Mouse (Mus musculus) embryonic fibroblast, embryonic 13.5 days (primary cell): Measurements from ENCODE around the gene Ly6g5c. TPM values are rescaled to one million over a fixed set of nuclear protein-coding genes. Genes with fewer than 3 reads are reported as not detected.

Experiments used
- H3K27ac ChIP-seq: 2 replicates; pipeline ENCODE4 v1.5.1; 2012; ENCODE audit warnings: low read length, control low read depth, inconsistent platforms; ENCODE audit not compliant: insufficient read depth
- H3K4me1 ChIP-seq: 2 replicates; pipeline ENCODE4 v1.6.1; 2011; ENCODE audit warnings: low read length; ENCODE audit not compliant: control insufficient read depth, insufficient read depth
- H3K4me3 ChIP-seq: 2 replicates; pipeline ENCODE4 v1.5.1; 2011; ENCODE audit warnings: mild to moderate bottlenecking, control low read depth, low read length; ENCODE audit not compliant: insufficient read depth
- CTCF ChIP-seq: IDR thresholded peaks from 2 replicates; pipeline ENCODE4 v1.5.1; 2011; ENCODE audit warnings: mild to moderate bottlenecking, control low read depth, low read length, moderate library complexity, borderline replicate concordance; ENCODE audit not compliant: insufficient read depth
- POLR2A ChIP-seq: IDR thresholded peaks from 2 replicates; pipeline ENCODE4 v1.6.1; 2011; ENCODE audit warnings: low read depth, mild to moderate bottlenecking, control low read depth, low read length, moderate library complexity
- polyA plus RNA-seq: library from polyadenylated mRNA; stranded (reverse); fragments of >200 nt; gene quantifications from 2 replicates; pipeline ENCODE4 v1.2.4, GENCODE M21; 2011; ENCODE audit warnings: low read depth; ENCODE audit not compliant: missing spikeins, insufficient read length

Ly6g5c gene
- polyA plus RNA-seq, 1 experiment: not detected

- no peak within 1 kb of the TSS for H3K27ac ChIP-seq
- no peak within 1 kb of the TSS for H3K4me3 ChIP-seq
- TF ChIP-seq POLR2A (no peak), CTCF (no peak)
- no peaks in the 10 kb centered on the region for H3K4me1 ChIP-seq
Observed at GRCm38 (mm10) chr17:35064951-35065947, 42.8 kb upstream of the Ly6g5c start, which contains the start of gene Ly6g6c. TSS of gene Ly6g6c (plus strand) at chr17:35065388.

GRCm38 (mm10) chr17:35066084-35066483 lies 42.0 kb upstream of the Ly6g5c start, which contains the start of gene Mpig6b:
TSS of gene Mpig6b (minus strand) at chr17:35066184.
- H3K27ac ChIP-seq: no peak within 1 kb of the TSS
- H3K4me3 ChIP-seq: no peak within 1 kb of the TSS
- TF ChIP-seq POLR2A: no peak
- TF ChIP-seq CTCF: no peak
- no peaks in the 10 kb centered on the region for H3K4me1 ChIP-seq

GRCm38 (mm10) chr17:35068213-35068914 lies 39.7 kb upstream of the Ly6g5c start:
- no peak overlapping the region for H3K27ac ChIP-seq
- no peaks in the 10 kb centered on the region for H3K4me1 ChIP-seq
- H3K4me3 ChIP-seq: no peak overlapping the region
- TF ChIP-seq CTCF (no peak), POLR2A (no peak)

GRCm38 (mm10) chr17:35070556-35071229 lies 37.4 kb upstream of the Ly6g5c start:
- H3K4me1 ChIP-seq: no peaks in the 10 kb centered on the region
- TF ChIP-seq POLR2A (no peak), CTCF (no peak)
- no peak overlapping the region for H3K4me3 ChIP-seq
- H3K27ac ChIP-seq: no peak overlapping the region

GRCm38 (mm10) chr17:35071454-35071853 lies 36.6 kb upstream of the Ly6g5c start:
- TF ChIP-seq CTCF (no peak), POLR2A (no peak)
- Histone ChIP-seq H3K4me3 (no peak overlapping the region), H3K4me1 (no peaks in the 10 kb centered on the region), H3K27ac (no peak overlapping the region)

GRCm38 (mm10) chr17:35074097-35074496 lies 34.0 kb upstream of the Ly6g5c start:
- H3K4me1 ChIP-seq: no peaks in the 10 kb centered on the region
- no peak for TF ChIP-seq POLR2A
- no peak for TF ChIP-seq CTCF
- H3K4me3 ChIP-seq: no peak overlapping the region
- H3K27ac ChIP-seq: no peak overlapping the region

GRCm38 (mm10) chr17:35076507-35077176 lies 31.4 kb upstream of the Ly6g5c start, which contains the start of gene Ly6g6e:
TSS of gene Ly6g6e (plus strand) at chr17:35076902.
- no peak for TF ChIP-seq CTCF
- TF ChIP-seq POLR2A: no peak
- no peak within 1 kb of the TSS for H3K4me3 ChIP-seq
- no peak within 1 kb of the TSS for H3K27ac ChIP-seq
- no peaks in the 10 kb centered on the region for H3K4me1 ChIP-seq

DNA sequence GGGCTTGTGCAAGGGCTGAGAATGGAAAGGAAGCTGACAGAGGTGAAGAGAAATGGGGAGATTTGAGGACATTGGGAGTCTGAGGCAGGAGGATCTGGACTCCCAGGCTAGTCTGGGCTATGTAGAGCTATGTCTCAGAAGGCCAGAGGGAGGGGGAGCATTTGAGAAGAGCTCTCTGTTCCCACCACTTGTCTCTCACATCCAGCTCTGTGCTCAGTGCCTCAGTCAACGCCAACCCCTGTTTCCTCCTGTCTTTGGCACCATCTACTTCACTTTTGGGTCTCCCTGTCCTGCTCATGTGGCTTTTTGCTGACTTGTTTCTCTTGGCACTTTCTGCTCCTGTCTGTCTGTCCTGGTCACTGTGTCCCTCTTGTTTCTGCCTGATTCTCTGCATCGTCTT lies 30.8 kb upstream of the Ly6g5c start:
- Histone ChIP-seq H3K4me3 (no peak overlapping the region), H3K4me1 (no peaks in the 10 kb centered on the region), H3K27ac (no peak overlapping the region)
- TF ChIP-seq POLR2A: no peak
- no peak for TF ChIP-seq CTCF

DNA sequence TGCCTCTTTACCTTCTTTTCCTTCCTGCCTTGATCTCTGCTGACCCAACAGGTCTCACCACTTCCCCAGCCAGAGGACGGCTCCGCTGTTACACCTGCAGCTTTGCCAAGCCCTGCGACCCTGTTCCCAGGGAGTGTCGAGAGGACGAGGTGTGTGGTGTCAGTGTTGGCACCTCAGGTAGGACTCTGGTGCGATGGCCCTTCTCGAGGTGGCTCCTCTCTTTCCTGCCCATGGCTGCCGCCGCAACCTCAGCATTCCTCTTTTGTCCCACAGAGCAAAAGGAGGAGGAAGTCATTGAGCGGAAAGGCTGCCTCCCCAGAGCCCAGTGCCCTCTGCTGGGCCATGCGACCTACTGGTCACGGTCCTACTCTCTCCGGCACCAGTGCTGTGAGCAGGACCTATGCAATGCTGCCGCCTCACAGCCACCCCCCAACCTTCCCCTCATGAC lies 30.3 kb upstream of the Ly6g5c start, which contains the start of gene Ly6g6d:
Ly6g6d (minus strand) TSS at position 280 of the 448 bp plus-strand sequence.
- TF ChIP-seq POLR2A: no peak
- peak; percentile 37; the same call in 1 of the 2 replicates for TF ChIP-seq CTCF
- Histone ChIP-seq H3K4me1 (no peaks in the 10 kb centered on the region), H3K4me3 (no peak within 1 kb of the TSS), H3K27ac (no peak within 1 kb of the TSS)
